Mouse (Mus musculus) CH12.LX (cell line): Measurements from ENCODE around the gene Mettl1. TPM values are rescaled to one million over a fixed set of nuclear protein-coding genes. Genes with fewer than 3 reads are reported as not detected.

Experiments used
- DNase-seq: peaks from one replicate; pipeline ENCODE4 v3.0.0-alpha.2; 2013; ENCODE audit errors: extremely low read depth
- H3K27ac ChIP-seq: 2 replicates; pipeline ENCODE4 v1.5.1; 2012; ENCODE audit warnings: low read depth, mild to moderate bottlenecking, control low read depth, moderate library complexity; ENCODE audit not compliant: insufficient read depth
- H3K27me3 ChIP-seq: replicated peaks from 2 replicates; pipeline ENCODE3; 2012; ENCODE audit warnings: inconsistent platforms
- H3K36me3 ChIP-seq, 2 experiments: replicated peaks in 1 of 2; 2 replicates each; pipeline versions ENCODE3 to v1.6.1; 2012; ENCODE audit warnings: inconsistent platforms in 1 of 2, low read length in 1 of 2, mild to moderate bottlenecking in 1 of 2, mixed read lengths in 1 of 2, moderate library complexity in 1 of 2; ENCODE audit not compliant: control insufficient read depth in 1 of 2, insufficient read depth in 1 of 2
- H3K4me1 ChIP-seq, 2 experiments: 2 replicates each; pipeline ENCODE4 v1.6.1; 2012; ENCODE audit warnings: inconsistent platforms in 1 of 2, moderate library complexity in 1 of 2; ENCODE audit not compliant: insufficient read depth in 2 of 2, control insufficient read depth in 1 of 2
- H3K4me2 ChIP-seq: 2 replicates; pipeline ENCODE4 v1.6.1; 2012; ENCODE audit warnings: low read depth, mild to moderate bottlenecking, control low read depth; ENCODE audit not compliant: poor library complexity, insufficient read depth, severe bottlenecking
- H3K4me3 ChIP-seq, 3 experiments: fragments of 150-350 bp in 1 of 3; sonication (generic) in 1 of 3; replicated peaks in 1 of 3; 2 replicates each; pipeline versions ENCODE3 to v1.5.1; 2011 to 2012; ENCODE audit warnings: low read depth in 2 of 3, low read length in 2 of 3, mild to moderate bottlenecking in 2 of 3, moderate library complexity in 2 of 3, control low read depth in 1 of 3, improper control_type of control experiment in 1 of 3, inconsistent platforms in 1 of 3, mixed read lengths in 1 of 3; ENCODE audit not compliant: poor library complexity in 1 of 3
- H3K79me2 ChIP-seq: replicated peaks from 2 replicates; pipeline ENCODE4 v1.6.1; 2012; ENCODE audit warnings: mild to moderate bottlenecking, moderate library complexity; ENCODE audit not compliant: control insufficient read depth, poor library complexity, insufficient read depth, severe bottlenecking; ENCODE audit errors: extremely low read depth
- H3K9ac ChIP-seq: 2 replicates; pipeline ENCODE4 v1.6.1; 2012; ENCODE audit warnings: low read depth, mild to moderate bottlenecking, control low read depth, moderate library complexity; ENCODE audit not compliant: insufficient read depth
- H3K9me3 ChIP-seq: replicated peaks from 2 replicates; pipeline ENCODE3; 2012; ENCODE audit warnings: low read length, inconsistent platforms, mixed read lengths
- BHLHE40 ChIP-seq: IDR thresholded peaks from 2 replicates; pipeline ENCODE4 v1.6.1; 2011; ENCODE audit warnings: mild to moderate bottlenecking, low read depth, low read length, improper control_type of control experiment
- EP300 ChIP-seq: IDR thresholded peaks from 2 replicates; pipeline ENCODE4 v1.6.1; 2011; ENCODE audit warnings: low read length, improper control_type of control experiment
- ETS1 ChIP-seq: conservative IDR thresholded peaks from 2 replicates; pipeline ENCODE4 v1.6.1; 2012; ENCODE audit warnings: low read depth, mild to moderate bottlenecking, inconsistent platforms, low read length, improper control_type of control experiment, moderate library complexity
- IRF4 ChIP-seq: IDR thresholded peaks from 2 replicates; pipeline ENCODE4 v1.6.1; 2014; ENCODE audit warnings: low read depth, mild to moderate bottlenecking, inconsistent platforms, low read length, improper control_type of control experiment
- KAT2A ChIP-seq: IDR thresholded peaks from 2 replicates; pipeline ENCODE4 v1.6.1; 2012; ENCODE audit warnings: low read length, improper control_type of control experiment, inconsistent platforms; ENCODE audit not compliant: insufficient replicate concordance
- MAFK ChIP-seq: IDR thresholded peaks from 2 replicates; pipeline ENCODE4 v1.6.1; 2011; ENCODE audit warnings: low read length, improper control_type of control experiment; ENCODE audit not compliant: insufficient replicate concordance
- MAZ ChIP-seq: IDR thresholded peaks from 2 replicates; pipeline ENCODE4 v1.6.1; 2012; ENCODE audit warnings: low read depth, mild to moderate bottlenecking, inconsistent platforms, low read length, improper control_type of control experiment, moderate library complexity
- MYC ChIP-seq: IDR thresholded peaks from 2 replicates; pipeline ENCODE4 v1.6.1; 2011; ENCODE audit warnings: low read depth, mild to moderate bottlenecking, improper control_type of control experiment, low read length
- NELFE ChIP-seq: IDR thresholded peaks from 2 replicates; pipeline ENCODE4 v1.6.1; 2011; ENCODE audit warnings: low read depth, low read length, improper control_type of control experiment
- NRF1 ChIP-seq: IDR thresholded peaks from 2 replicates; pipeline ENCODE4 v1.6.1; 2014; ENCODE audit warnings: low read depth, mild to moderate bottlenecking, inconsistent platforms, low read length, improper control_type of control experiment, moderate library complexity
- POLR2AphosphoS2 ChIP-seq: IDR thresholded peaks from 2 replicates; pipeline ENCODE4 v1.6.1; 2011; ENCODE audit warnings: low read depth, low read length, improper control_type of control experiment
- RAD21 ChIP-seq: IDR thresholded peaks from 2 replicates; pipeline ENCODE4 v1.6.1; 2011; ENCODE audit warnings: low read depth, mild to moderate bottlenecking, low read length, improper control_type of control experiment, moderate library complexity
- TBP ChIP-seq: conservative IDR thresholded peaks from 2 replicates; pipeline ENCODE4 v1.6.1; 2011; ENCODE audit warnings: low read depth, low read length, improper control_type of control experiment
- TCF12 ChIP-seq: IDR thresholded peaks from 2 replicates; pipeline ENCODE4 v1.6.1; 2014; ENCODE audit warnings: low read depth, mild to moderate bottlenecking, inconsistent platforms, low read length, improper control_type of control experiment
- USF1 ChIP-seq: IDR thresholded peaks from 2 replicates; pipeline ENCODE4 v1.6.1; 2014; ENCODE audit warnings: low read depth, mild to moderate bottlenecking, inconsistent platforms, low read length, improper control_type of control experiment
- USF2 ChIP-seq: conservative IDR thresholded peaks from 2 replicates; pipeline ENCODE4 v1.6.1; 2011; ENCODE audit warnings: low read depth, low read length, improper control_type of control experiment
- ZC3H11A ChIP-seq: IDR thresholded peaks from 2 replicates; pipeline ENCODE4 v1.6.1; 2012; ENCODE audit warnings: low read depth, mild to moderate bottlenecking, inconsistent platforms, low read length, improper control_type of control experiment
- ZKSCAN1 ChIP-seq: IDR thresholded peaks from 2 replicates; pipeline ENCODE4 v1.6.1; 2012; ENCODE audit warnings: low read depth, inconsistent platforms, low read length, improper control_type of control experiment, borderline replicate concordance
- ZMIZ1 ChIP-seq: IDR thresholded peaks from 2 replicates; pipeline ENCODE4 v1.6.1; 2012; ENCODE audit warnings: low read depth, mild to moderate bottlenecking, inconsistent platforms, low read length, improper control_type of control experiment
- dilution Hi-C: fragments of 300-500 bp; cut with MboI; formaldehyde crosslinking; loops from 2 replicates; pipeline ENCODE4 v1.14.3; 2020; ENCODE audit warnings: low sequenced_read_pairs; ENCODE audit not compliant: extremely low pct_unique_long_range_greater_than_20kb, extremely low pct_ligation_motif_present
- in situ Hi-C: fragments of 300-500 bp; cut with MboI; formaldehyde crosslinking; loops from 3 replicates; pipeline ENCODE4 v1.14.3; 2019; ENCODE audit warnings: low sequenced_read_pairs, low pct_ligation_motif_present, low pct_unique_long_range_greater_than_20kb, mixed read lengths
- polyA plus RNA-seq: library from polyadenylated mRNA; unstranded; fragments of >175 nt; gene quantifications from 2 replicates; pipeline ENCODE4 v1.2.1, GENCODE M21; 2012; ENCODE audit warnings: low read depth; ENCODE audit not compliant: insufficient read length
- total RNA-seq, 2 experiments: library from RNA; depleted of rRNA; stranded (reverse); fragments of 300-350 nt in 1 of 2; fragments of >200 nt in 1 of 2; gene quantifications; 2 replicates each; pipeline ENCODE4 v1.2.3; 2012 to 2014

Gene Mettl1
- total and polyA plus RNA-seq, 3 experiments, result 21.6 to 49.4 (median 28.4) TPM

GRCm38 (mm10) chr10:127002765-127003164, 38.4 kb upstream of the Mettl1 start:
- dilution Hi-C loops (no loop called here), in situ Hi-C loops (no loop called here)
- no peak overlapping the region for H3K9ac ChIP-seq
- no peaks in the 10 kb centered on the region for H3K79me2 ChIP-seq
- peaks cover 6 to 43% of the 10 kb centered on the region in 2 experiments for H3K36me3 ChIP-seq
- no peak overlapping the region for H3K4me3 ChIP-seq
- TF ChIP-seq ETS1 (no peak), ZC3H11A (no peak), EP300 (no peak), IRF4 (no peak)
- H3K9me3 ChIP-seq, result no peaks in the 10 kb centered on the region
- peaks cover 6 to 48% of the 10 kb centered on the region in 2 experiments for H3K4me1 ChIP-seq
- no peak for DNase-seq
- no peak overlapping the region for H3K4me2 ChIP-seq
- no peak overlapping the region for H3K27ac ChIP-seq
- no peaks in the 10 kb centered on the region for H3K27me3 ChIP-seq

GRCm38 (mm10) chr10:127003334-127003733, 37.9 kb upstream of the Mettl1 start:
- Histone ChIP-seq H3K36me3 (peaks cover 2 to 40% of the 10 kb centered on the region in 2 experiments), H3K4me2 (no peak overlapping the region), H3K27ac (no peak overlapping the region)
- TF ChIP-seq ZMIZ1 (no peak), USF1 (no peak), KAT2A (no peak), POLR2AphosphoS2 (no peak), RAD21 (no peak), NRF1 (no peak), TBP (no peak), MAZ (no peak), MYC (no peak), BHLHE40 (no peak), ZKSCAN1 (no peak), USF2 (no peak), ETS1 (no peak), NELFE (no peak), ZC3H11A (no peak), MAFK (no peak), TCF12 (no peak)
- TF ChIP-seq, all 38 proteins: peak for 0
- dilution Hi-C loops, result no loop called here
- DNase-seq, result no peak
- Histone ChIP-seq H3K79me2 (no peaks in the 10 kb centered on the region), H3K4me1 (peaks cover 6 to 42% of the 10 kb centered on the region in 2 experiments), H3K9ac (no peak overlapping the region), H3K9me3 (no peaks in the 10 kb centered on the region), H3K4me3 (no peak overlapping the region), H3K27me3 (no peaks in the 10 kb centered on the region)
- in situ Hi-C loops, result no loop called here
